Mouse (Mus musculus): ENCODE results near the gene Kat6b. TPM values are rescaled to one million over a fixed set of nuclear protein-coding genes. Genes with fewer than 3 reads are reported as not detected.

Kat6b gene
- polyA plus RNA-seq (2012; rRNA removed): 9.4 and 9.5 TPM in 2 replicates

- H3K27me3 ChIP-seq (replicated peaks; ENCODE audit: control insufficient read depth, insufficient read depth, low read length): no peaks in the 10 kb centered on the region
- H3K36me3 ChIP-seq (ENCODE audit: control insufficient read depth, insufficient read depth, low read length): no peaks in the 10 kb centered on the region
- TF ChIP-seq CTCF (conservative IDR thresholded peaks at IDR 0.05; ENCODE audit: insufficient read depth, insufficient read length, low read depth, low read length): no peak
- no peak within 1 kb of the TSS for H3K4me3 ChIP-seq (ENCODE audit: insufficient read depth, low read depth, low read length)
- no peak for DNase-seq
- H3K4me1 ChIP-seq (ENCODE audit: control insufficient read depth, insufficient read depth, low read length): no peaks in the 10 kb centered on the region
- no peak within 1 kb of the TSS for H3K27ac ChIP-seq (ENCODE audit: insufficient read depth, low read depth, low read length)
- 97% methylated on average over 7 of the region's 7 CpGs for WGBS
Observed at GRCm38 (mm10) chr14:21481231-21481630, at the start of gene Kat6b. Gene Kat6b (plus strand): TSS chr14:21481434.

GRCm38 (mm10) chr14:21433415-21433814 is 47.8 kb upstream of the Kat6b start:
- H3K36me3 ChIP-seq (ENCODE audit: control insufficient read depth, insufficient read depth, low read length): no peaks in the 10 kb centered on the region
- no peaks in the 10 kb centered on the region for H3K4me1 ChIP-seq (ENCODE audit: control insufficient read depth, insufficient read depth, low read length)
- H3K27ac ChIP-seq (ENCODE audit: insufficient read depth, low read depth, low read length): no peak overlapping the region
- TF ChIP-seq POLR2A (IDR thresholded peaks at IDR 0.05; ENCODE audit: low read depth, low read length): no peak
- TF ChIP-seq CTCF (conservative IDR thresholded peaks at IDR 0.05; ENCODE audit: insufficient read depth, insufficient read length, low read depth, low read length): no peak
- 72% methylated on average over 4 of the region's 4 CpGs for WGBS
- H3K27me3 ChIP-seq (replicated peaks; ENCODE audit: control insufficient read depth, insufficient read depth, low read length): no peaks in the 10 kb centered on the region
- DNase-seq: no peak
- H3K4me3 ChIP-seq (ENCODE audit: insufficient read depth, low read depth, low read length): no peak overlapping the region

- Histone ChIP-seq H3K4me1 (ENCODE audit: control insufficient read depth, insufficient read depth, low read length) (no peaks in the 10 kb centered on the region), H3K4me3 (ENCODE audit: insufficient read depth, low read depth, low read length) (no peak overlapping the region), H3K27me3 (replicated peaks; ENCODE audit: control insufficient read depth, insufficient read depth, low read length) (no peaks in the 10 kb centered on the region), H3K36me3 (ENCODE audit: control insufficient read depth, insufficient read depth, low read length) (no peaks in the 10 kb centered on the region), H3K27ac (ENCODE audit: insufficient read depth, low read depth, low read length) (no peak overlapping the region)
- DNase-seq: no peak
- TF ChIP-seq POLR2A (IDR thresholded peaks at IDR 0.05; ENCODE audit: low read depth, low read length): no peak
- TF ChIP-seq CTCF (conservative IDR thresholded peaks at IDR 0.05; ENCODE audit: insufficient read depth, insufficient read length, low read depth, low read length): no peak
- 82% methylated on average over 5 of the region's 5 CpGs for WGBS
Observed at GRCm38 (mm10) chr14:21433995-21434394, 47.2 kb upstream of the Kat6b start.

- TF ChIP-seq CTCF (conservative IDR thresholded peaks at IDR 0.05; ENCODE audit: insufficient read depth, insufficient read length, low read depth, low read length) (no peak), POLR2A (IDR thresholded peaks at IDR 0.05; ENCODE audit: low read depth, low read length) (no peak)
- no peaks in the 10 kb centered on the region for H3K36me3 ChIP-seq (ENCODE audit: control insufficient read depth, insufficient read depth, low read length)
- no peak overlapping the region for H3K27ac ChIP-seq (ENCODE audit: insufficient read depth, low read depth, low read length)
- H3K4me3 ChIP-seq (ENCODE audit: insufficient read depth, low read depth, low read length): no peak overlapping the region
- no peaks in the 10 kb centered on the region for H3K27me3 ChIP-seq (replicated peaks; ENCODE audit: control insufficient read depth, insufficient read depth, low read length)
- H3K4me1 ChIP-seq (ENCODE audit: control insufficient read depth, insufficient read depth, low read length): no peaks in the 10 kb centered on the region
- DNase-seq: no peak
- 63% methylated on average over 9 of the region's 9 CpGs for WGBS
Observed at GRCm38 (mm10) chr14:21434686-21435085, 46.5 kb upstream of the Kat6b start.

GRCm38 (mm10) chr14:21439785-21440184 is 41.4 kb upstream of the Kat6b start:
- no peaks in the 10 kb centered on the region for H3K27me3 ChIP-seq (replicated peaks; ENCODE audit: control insufficient read depth, insufficient read depth, low read length)
- DNase-seq: no peak
- TF ChIP-seq POLR2A (IDR thresholded peaks at IDR 0.05; ENCODE audit: low read depth, low read length): no peak
- TF ChIP-seq CTCF (conservative IDR thresholded peaks at IDR 0.05; ENCODE audit: insufficient read depth, insufficient read length, low read depth, low read length): no peak
- peaks cover 3% of the 10 kb centered on the region; the same call in 1 of the 2 replicates for H3K4me1 ChIP-seq (ENCODE audit: control insufficient read depth, insufficient read depth, low read length)
- 20% methylated on average over 4 of the region's 4 CpGs for WGBS
- no peaks in the 10 kb centered on the region for H3K36me3 ChIP-seq (ENCODE audit: control insufficient read depth, insufficient read depth, low read length)
- no peak overlapping the region for H3K4me3 ChIP-seq (ENCODE audit: insufficient read depth, low read depth, low read length)
- no peak overlapping the region for H3K27ac ChIP-seq (ENCODE audit: insufficient read depth, low read depth, low read length)

- no peaks in the 10 kb centered on the region for H3K27me3 ChIP-seq (replicated peaks; ENCODE audit: control insufficient read depth, insufficient read depth, low read length)
- no peak overlapping the region for H3K27ac ChIP-seq (ENCODE audit: insufficient read depth, low read depth, low read length)
- H3K36me3 ChIP-seq (ENCODE audit: control insufficient read depth, insufficient read depth, low read length): no peaks in the 10 kb centered on the region
- peaks cover 3% of the 10 kb centered on the region; the same call in 1 of the 2 replicates for H3K4me1 ChIP-seq (ENCODE audit: control insufficient read depth, insufficient read depth, low read length)
- no peak for DNase-seq
- 92% methylated on average over 2 of the region's 2 CpGs for WGBS
- no peak overlapping the region for H3K4me3 ChIP-seq (ENCODE audit: insufficient read depth, low read depth, low read length)
- TF ChIP-seq POLR2A (IDR thresholded peaks at IDR 0.05; ENCODE audit: low read depth, low read length) (no peak), CTCF (conservative IDR thresholded peaks at IDR 0.05; ENCODE audit: insufficient read depth, insufficient read length, low read depth, low read length) (no peak)
Observed at GRCm38 (mm10) chr14:21440526-21440925, 40.7 kb upstream of the Kat6b start.

- Histone ChIP-seq H3K4me1 (ENCODE audit: control insufficient read depth, insufficient read depth, low read length) (peaks cover 3% of the 10 kb centered on the region; the same call in 1 of the 2 replicates), H3K36me3 (ENCODE audit: control insufficient read depth, insufficient read depth, low read length) (no peaks in the 10 kb centered on the region), H3K4me3 (ENCODE audit: insufficient read depth, low read depth, low read length) (no peak overlapping the region), H3K27me3 (replicated peaks; ENCODE audit: control insufficient read depth, insufficient read depth, low read length) (no peaks in the 10 kb centered on the region), H3K27ac (ENCODE audit: insufficient read depth, low read depth, low read length) (no peak overlapping the region)
- TF ChIP-seq CTCF (conservative IDR thresholded peaks at IDR 0.05; ENCODE audit: insufficient read depth, insufficient read length, low read depth, low read length) (no peak), POLR2A (IDR thresholded peaks at IDR 0.05; ENCODE audit: low read depth, low read length) (no peak)
- DNase-seq: peak; percentile 47
- WGBS: 48% methylated on average over 10 of the region's 10 CpGs
Observed at GRCm38 (mm10) chr14:21441772-21442533, 39.3 kb upstream of the Kat6b start.

All from kidney, adult 2 months (tissue).